Mouse (Mus musculus) urinary bladder, postnatal 0 days (tissue): ENCODE measurements around the gene 1700074P13Rik. TPM values are rescaled to one million over a fixed set of nuclear protein-coding genes. Genes with fewer than 3 reads are reported as not detected.

ENCODE experiments used
- polyA plus RNA-seq: library from polyadenylated mRNA; unstranded; fragments of >200 nt; fragmentation: Nextera tagmentation; extraction: Ambion mirVana; gene quantifications from 2 replicates; pipeline ENCODE4 v1.2.1, GENCODE M21; 2015

Gene 1700074P13Rik
- not detected in 2 replicates for polyA plus RNA-seq

GRCm38 (mm10) chr6:40940457-40940856, at the start of gene 1700074P13Rik:
Gene 1700074P13Rik (minus strand): TSS chr6:40940557.

DNA sequence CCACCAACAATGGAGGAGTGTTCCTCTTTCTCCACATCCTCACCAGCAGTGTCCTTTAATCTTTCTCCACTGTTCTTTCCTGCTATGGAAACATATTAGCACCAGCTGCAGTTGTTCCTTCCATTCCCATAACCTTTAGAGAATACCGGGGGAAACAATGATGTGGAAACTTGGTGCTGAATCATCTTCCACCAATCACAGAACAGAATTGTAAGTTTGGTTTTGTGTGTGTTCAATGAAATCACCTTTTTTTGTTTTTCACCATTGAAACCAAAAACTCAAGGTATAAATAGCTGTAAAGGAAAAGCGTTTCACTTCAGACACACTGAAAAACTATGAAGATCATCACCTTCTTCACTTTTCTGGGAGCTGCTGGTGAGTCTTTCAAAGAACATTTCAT, 24.1 kb upstream of the 1700074P13Rik start, which contains the start of gene 1810009J06Rik:
TSS of gene 1810009J06Rik (plus strand) at position 301 of the 400 bp plus-strand sequence.

DNA sequence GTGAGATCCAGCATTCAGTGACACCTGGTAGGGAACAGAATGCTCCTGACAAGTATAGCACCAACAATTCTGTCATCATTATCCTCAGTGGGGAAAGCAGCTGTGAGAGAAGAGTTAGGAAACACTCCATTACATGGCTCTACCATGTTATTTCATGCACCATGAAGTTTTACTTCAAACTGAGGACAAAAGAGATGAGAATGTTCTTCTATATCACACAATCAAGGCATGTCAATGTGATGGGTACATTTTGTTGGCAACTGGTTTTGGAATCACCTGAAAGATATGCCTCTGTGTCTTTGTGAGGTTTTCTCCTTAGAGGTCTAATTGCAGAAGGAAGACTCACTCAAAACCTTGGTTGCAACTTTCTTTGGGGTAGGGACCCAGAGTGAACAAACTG, 11.4 kb upstream of the 1700074P13Rik start, which contains the start of gene Gm4744:
TSS of gene Gm4744 (minus strand) at position 101 of the 400 bp plus-strand sequence.

GRCm38 (mm10) chr6:40900287-40900686, 40.1 kb downstream of the 1700074P13Rik start, which contains the start of gene Prss58:
Gene Prss58 (minus strand): TSS chr6:40900387.

GRCm38 (mm10) chr6:40887394-40887793, 53.0 kb downstream of the 1700074P13Rik start, which contains the start of gene Moxd2:
Gene Moxd2 (minus strand): TSS chr6:40887494.

Other genes with a start within 250 kb of the 1700074P13Rik start
- not detected in 2 replicates for gene Moxd2, start 53.1 kb downstream of the 1700074P13Rik start, polyA plus RNA-seq
- not detected in 2 replicates for gene Prss58, start 40.2 kb downstream of the 1700074P13Rik start, polyA plus RNA-seq
- not detected in 2 replicates for gene Gm4744, start 11.3 kb upstream of the 1700074P13Rik start, polyA plus RNA-seq
- gene 1810009J06Rik, start 24.2 kb upstream of the 1700074P13Rik start, polyA plus RNA-seq = not detected in 2 replicates
- not detected in 2 replicates for gene Gm2663, start 58.9 kb upstream of the 1700074P13Rik start, polyA plus RNA-seq
- gene 2210010C04Rik, start 95.0 kb upstream of the 1700074P13Rik start, polyA plus RNA-seq = not detected in 2 replicates